Mouse (Mus musculus): ENCODE data around the gene Abhd14b. TPM values are rescaled to one million over a fixed set of nuclear protein-coding genes. Genes with fewer than 3 reads are reported as not detected.

Gene Abhd14b
- 19.5 and 19.7 TPM in 2 replicates for polyA plus RNA-seq (2014; fragmentation: Nextera tagmentation; extraction: Ambion mirVana)

DNA sequence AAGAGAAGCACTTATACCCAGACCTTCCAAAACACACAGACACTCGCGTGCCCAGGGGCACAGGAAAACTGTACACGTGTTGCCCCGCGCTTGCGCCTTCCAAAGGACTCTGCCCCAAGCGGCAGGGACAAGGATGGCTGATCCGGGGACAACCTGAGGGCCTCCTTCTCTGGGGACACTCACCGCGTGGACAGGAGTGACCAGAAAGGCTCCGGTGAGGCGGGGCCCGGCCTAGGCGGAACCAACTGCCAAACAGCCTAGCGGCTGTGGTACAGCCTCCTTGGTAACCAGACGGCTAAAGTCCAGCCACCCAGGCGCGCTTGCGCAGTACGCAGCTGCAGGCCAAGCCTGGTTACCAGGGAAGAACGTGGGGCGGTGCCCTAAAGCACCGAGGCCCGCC lies at the start of gene Abhd14b, which contains the start of gene Abhd14a:
Gene Abhd14b, plus strand, starts transcription at position 112 of the 400 bp plus-strand sequence.
Gene Abhd14a, minus strand, starts transcription at position 331 of the 400 bp plus-strand sequence.
- Histone ChIP-seq H3K9me3 (ENCODE audit: control insufficient read depth, low read length) (no peaks in the 10 kb centered on the region), H3K4me2 (peak within 1 kb of the TSS; percentile 92), H3K9ac (ENCODE audit: low read depth, low read length) (peak within 1 kb of the TSS; percentile 74), H3K27ac (ENCODE audit: low read depth, low read length) (peak within 1 kb of the TSS; percentile 60), H3K27me3 (replicated peaks; ENCODE audit: control insufficient read depth, insufficient read depth, low read length) (no peaks in the 10 kb centered on the region), H3K36me3 (ENCODE audit: control insufficient read depth, insufficient read depth, low read length) (no peaks in the 10 kb centered on the region), H3K4me3 (ENCODE audit: low read depth, low read length) (peak within 1 kb of the TSS; percentile 60), H3K4me1 (replicated peaks; ENCODE audit: control insufficient read depth, insufficient read depth, low read length) (peaks cover 46% of the 10 kb centered on the region)
- ATAC-seq (replicated peaks; ENCODE audit: low FRiP score) (peak; percentile 83), DNase-seq (ENCODE audit: low spot score) (peak; percentile 87)
- 1% methylated on average over 24 of the region's 24 CpGs for WGBS

DNA sequence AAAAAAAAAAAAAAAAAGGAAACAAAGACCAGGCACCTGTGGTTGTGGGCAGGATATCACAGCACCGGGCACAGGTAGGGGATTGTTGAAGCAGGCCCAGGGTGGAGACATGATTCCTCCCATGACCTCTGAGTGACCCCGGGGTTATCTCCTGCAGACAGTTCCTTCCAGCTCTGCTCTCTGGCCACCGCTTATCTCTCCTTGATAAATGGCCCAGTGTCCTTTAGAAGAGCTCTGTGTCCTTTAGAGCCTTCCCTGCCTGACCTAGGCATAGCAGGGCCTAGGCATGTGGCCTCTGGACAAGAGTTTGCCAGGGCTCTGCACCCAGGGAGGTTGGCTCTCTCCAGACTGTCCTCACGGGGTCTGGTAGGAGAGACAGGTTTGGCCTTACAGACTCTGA lies 49.5 kb upstream of the Abhd14b start:
- Histone ChIP-seq H3K4me1 (replicated peaks; ENCODE audit: control insufficient read depth, insufficient read depth, low read length) (peaks cover 44% of the 10 kb centered on the region), H3K9ac (ENCODE audit: low read depth, low read length) (peak overlapping the region; percentile 37; the same call in 1 of the 2 replicates), H3K36me3 (ENCODE audit: control insufficient read depth, insufficient read depth, low read length) (no peaks in the 10 kb centered on the region), H3K4me3 (ENCODE audit: low read depth, low read length) (no peak overlapping the region), H3K4me2 (peak overlapping the region; percentile 20; the same call in 1 of the 2 replicates), H3K9me3 (ENCODE audit: control insufficient read depth, low read length) (no peaks in the 10 kb centered on the region), H3K27ac (ENCODE audit: low read depth, low read length) (peak overlapping the region; percentile 56), H3K27me3 (replicated peaks; ENCODE audit: control insufficient read depth, insufficient read depth, low read length) (no peaks in the 10 kb centered on the region; the same call in 1 of the 2 replicates)
- peak; percentile 38 for ATAC-seq (replicated peaks; ENCODE audit: low FRiP score)
- no peak for DNase-seq (ENCODE audit: low spot score)
- 27% methylated on average over 4 of the region's 4 CpGs for WGBS

DNA sequence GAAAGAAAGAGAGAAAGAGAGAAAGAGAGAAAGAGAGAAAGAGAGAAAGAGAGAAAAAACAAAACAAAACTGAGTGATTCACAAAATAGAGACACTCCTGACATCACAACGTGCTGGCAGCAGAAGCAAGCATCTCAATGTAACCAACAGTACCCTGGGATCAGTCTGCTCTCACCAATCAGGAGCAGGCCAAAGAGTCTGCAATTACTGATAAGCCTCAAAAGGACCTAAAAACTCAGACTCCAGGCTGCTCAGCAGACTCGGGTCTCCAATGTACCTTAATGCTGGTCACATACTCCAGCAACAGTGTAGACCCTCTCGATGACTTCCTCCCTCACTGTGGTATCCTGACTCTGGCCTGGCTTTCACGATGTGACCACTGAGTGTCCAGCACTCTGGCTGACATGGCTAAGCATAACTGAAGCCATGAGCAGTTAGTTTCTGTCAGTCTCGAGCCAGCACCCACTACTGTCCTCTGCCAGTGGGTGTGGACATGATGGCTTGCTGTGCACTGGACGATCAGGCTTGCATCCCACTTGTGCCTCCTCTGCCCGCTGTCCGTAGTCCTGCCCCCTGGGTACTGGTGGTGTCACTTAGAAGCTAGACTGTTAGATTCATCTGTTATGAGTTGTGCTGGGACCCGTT lies 48.5 kb upstream of the Abhd14b start:
- no peaks in the 10 kb centered on the region for H3K9me3 ChIP-seq (ENCODE audit: control insufficient read depth, low read length)
- no peaks in the 10 kb centered on the region; the same call in 1 of the 2 replicates for H3K27me3 ChIP-seq (replicated peaks; ENCODE audit: control insufficient read depth, insufficient read depth, low read length)
- DNase-seq (ENCODE audit: low spot score) (no peak), ATAC-seq (replicated peaks; ENCODE audit: low FRiP score) (peak; percentile 89)
- peak overlapping the region; percentile 75 for H3K27ac ChIP-seq (ENCODE audit: low read depth, low read length)
- peak overlapping the region; percentile 41 for H3K4me2 ChIP-seq
- H3K4me1 ChIP-seq (replicated peaks; ENCODE audit: control insufficient read depth, insufficient read depth, low read length): peaks cover 44% of the 10 kb centered on the region
- no peaks in the 10 kb centered on the region for H3K36me3 ChIP-seq (ENCODE audit: control insufficient read depth, insufficient read depth, low read length)
- no peak overlapping the region for H3K4me3 ChIP-seq (ENCODE audit: low read depth, low read length)
- no peak overlapping the region for H3K9ac ChIP-seq (ENCODE audit: low read depth, low read length)
- 45% methylated on average over 9 of the region's 9 CpGs for WGBS

- no peaks in the 10 kb centered on the region; the same call in 1 of the 2 replicates for H3K27me3 ChIP-seq (replicated peaks; ENCODE audit: control insufficient read depth, insufficient read depth, low read length)
- DNase-seq (ENCODE audit: low spot score) (no peak), ATAC-seq (replicated peaks; ENCODE audit: low FRiP score) (no peak)
- no peak overlapping the region for H3K27ac ChIP-seq (ENCODE audit: low read depth, low read length)
- no peak overlapping the region for H3K4me2 ChIP-seq
- no peak overlapping the region for H3K9ac ChIP-seq (ENCODE audit: low read depth, low read length)
- WGBS: 78% methylated on average over 3 of the region's 3 CpGs
- H3K4me3 ChIP-seq (ENCODE audit: low read depth, low read length): no peak overlapping the region
- H3K36me3 ChIP-seq (ENCODE audit: control insufficient read depth, insufficient read depth, low read length): no peaks in the 10 kb centered on the region
- peaks cover 41% of the 10 kb centered on the region for H3K4me1 ChIP-seq (replicated peaks; ENCODE audit: control insufficient read depth, insufficient read depth, low read length)
- no peaks in the 10 kb centered on the region for H3K9me3 ChIP-seq (ENCODE audit: control insufficient read depth, low read length)
Observed at GRCm38 (mm10) chr9:106399808-106400207, 47.5 kb upstream of the Abhd14b start.

GRCm38 (mm10) chr9:106402149-106402548 lies 45.1 kb upstream of the Abhd14b start:
- WGBS: 61% methylated on average over 5 of the region's 5 CpGs
- H3K4me3 ChIP-seq (ENCODE audit: low read depth, low read length): no peak overlapping the region
- no peak overlapping the region for H3K4me2 ChIP-seq
- H3K9me3 ChIP-seq (ENCODE audit: control insufficient read depth, low read length): no peaks in the 10 kb centered on the region
- no peak overlapping the region for H3K9ac ChIP-seq (ENCODE audit: low read depth, low read length)
- peaks cover 50% of the 10 kb centered on the region for H3K4me1 ChIP-seq (replicated peaks; ENCODE audit: control insufficient read depth, insufficient read depth, low read length)
- DNase-seq (ENCODE audit: low spot score): no peak
- H3K36me3 ChIP-seq (ENCODE audit: control insufficient read depth, insufficient read depth, low read length): no peaks in the 10 kb centered on the region
- no peak overlapping the region for H3K27ac ChIP-seq (ENCODE audit: low read depth, low read length)
- no peak for ATAC-seq (replicated peaks; ENCODE audit: low FRiP score)
- H3K27me3 ChIP-seq (replicated peaks; ENCODE audit: control insufficient read depth, insufficient read depth, low read length): no peaks in the 10 kb centered on the region; the same call in 1 of the 2 replicates

DNA sequence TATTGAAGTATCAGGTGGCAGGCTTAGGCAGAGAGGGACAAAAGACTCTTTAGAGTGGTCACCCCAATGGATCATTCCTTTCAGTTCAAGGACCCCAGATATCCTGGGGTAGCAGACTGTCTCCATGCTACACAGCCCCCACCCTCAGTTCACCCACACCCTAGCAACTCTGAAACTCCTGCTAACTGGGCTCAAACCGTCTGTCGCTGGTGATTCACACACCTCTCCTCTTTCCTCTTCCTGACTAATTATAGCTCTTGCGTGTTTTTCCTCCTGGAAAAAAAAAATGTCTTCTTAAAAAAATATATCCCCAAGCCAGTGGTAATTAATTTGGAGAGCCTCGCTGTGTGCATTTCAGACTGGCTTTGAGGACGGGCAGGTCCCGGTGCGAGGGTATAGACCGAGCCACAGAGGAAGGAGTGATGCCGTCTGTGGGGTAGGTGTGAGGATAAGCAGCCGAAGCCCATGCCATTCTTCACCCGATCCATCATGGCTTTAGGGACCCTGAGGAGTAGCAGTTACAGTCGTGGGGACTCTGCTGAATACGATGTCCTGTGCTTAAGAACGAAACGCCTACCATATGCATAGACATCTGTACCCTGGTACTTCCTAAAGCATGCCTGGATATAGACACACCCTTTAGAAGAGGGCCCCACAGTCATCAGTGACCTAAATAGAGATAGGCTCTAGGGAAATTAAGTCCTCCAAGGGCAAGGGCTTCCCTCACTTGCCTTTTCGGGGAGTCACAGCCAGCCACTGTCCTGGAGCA lies 44.5 kb upstream of the Abhd14b start:
- WGBS: 74% methylated on average over 16 of the region's 16 CpGs
- no peak for ATAC-seq (replicated peaks; ENCODE audit: low FRiP score)
- H3K27ac ChIP-seq (ENCODE audit: low read depth, low read length): no peak overlapping the region

GRCm38 (mm10) chr9:106405275-106405674 lies 42.0 kb upstream of the Abhd14b start:
- H3K9ac ChIP-seq (ENCODE audit: low read depth, low read length): no peak overlapping the region; the same call in 1 of the 2 replicates
- H3K27me3 ChIP-seq (replicated peaks; ENCODE audit: control insufficient read depth, insufficient read depth, low read length): no peaks in the 10 kb centered on the region; the same call in 1 of the 2 replicates
- WGBS: 27% methylated on average over 6 of the region's 6 CpGs
- DNase-seq (ENCODE audit: low spot score) (no peak), ATAC-seq (replicated peaks; ENCODE audit: low FRiP score) (no peak)
- H3K36me3 ChIP-seq (ENCODE audit: control insufficient read depth, insufficient read depth, low read length): no peaks in the 10 kb centered on the region
- H3K9me3 ChIP-seq (ENCODE audit: control insufficient read depth, low read length): no peaks in the 10 kb centered on the region
- no peak overlapping the region for H3K4me2 ChIP-seq
- H3K4me3 ChIP-seq (ENCODE audit: low read depth, low read length): no peak overlapping the region
- no peak overlapping the region for H3K27ac ChIP-seq (ENCODE audit: low read depth, low read length)
- H3K4me1 ChIP-seq (replicated peaks; ENCODE audit: control insufficient read depth, insufficient read depth, low read length): peaks cover 27% of the 10 kb centered on the region

More for the DNA sequence above, 44.5 kb upstream of the Abhd14b start:
- Histone ChIP-seq H3K9me3 (ENCODE audit: control insufficient read depth, low read length) (no peaks in the 10 kb centered on the region), H3K4me1 (replicated peaks; ENCODE audit: control insufficient read depth, insufficient read depth, low read length) (peaks cover 45% of the 10 kb centered on the region), H3K27me3 (replicated peaks; ENCODE audit: control insufficient read depth, insufficient read depth, low read length) (no peaks in the 10 kb centered on the region; the same call in 1 of the 2 replicates), H3K4me3 (ENCODE audit: low read depth, low read length) (no peak overlapping the region), H3K36me3 (ENCODE audit: control insufficient read depth, insufficient read depth, low read length) (no peaks in the 10 kb centered on the region), H3K4me2 (no peak overlapping the region), H3K9ac (ENCODE audit: low read depth, low read length) (no peak overlapping the region)
- no peak for DNase-seq (ENCODE audit: low spot score)

DNA sequence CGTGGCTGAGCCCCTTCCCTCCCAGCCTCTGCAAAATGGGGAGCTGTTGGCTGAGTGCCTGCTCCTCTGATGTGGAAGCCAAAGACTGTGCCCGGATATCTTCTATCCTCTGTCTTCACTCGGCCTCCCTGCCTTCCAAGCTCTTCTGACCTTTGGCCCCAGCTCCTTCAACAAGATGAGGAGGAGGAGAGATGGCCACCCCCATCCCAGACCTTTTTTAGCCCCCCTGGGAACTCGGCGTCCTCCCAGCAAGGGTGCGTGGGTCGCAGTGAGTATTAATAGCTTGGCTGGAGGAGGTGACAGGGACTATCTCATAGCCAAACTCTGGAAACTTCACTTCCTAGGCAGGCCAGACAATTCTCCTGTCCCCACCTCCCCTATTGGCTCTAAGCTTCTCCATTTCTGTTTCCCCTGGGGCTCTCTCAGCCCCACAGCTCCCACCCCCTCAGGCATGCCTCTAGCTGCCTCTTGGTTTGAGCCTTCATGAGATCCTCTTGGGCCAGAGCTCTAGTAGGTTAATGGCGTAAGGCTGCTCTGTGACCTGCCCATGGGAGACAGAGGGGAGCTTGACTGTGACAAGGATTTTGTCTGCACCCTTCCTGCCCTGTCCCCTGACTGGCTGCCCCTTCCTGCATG lies 40.7 kb upstream of the Abhd14b start:
- Histone ChIP-seq H3K4me2 (no peak overlapping the region), H3K4me1 (replicated peaks; ENCODE audit: control insufficient read depth, insufficient read depth, low read length) (peaks cover 37% of the 10 kb centered on the region), H3K36me3 (ENCODE audit: control insufficient read depth, insufficient read depth, low read length) (no peaks in the 10 kb centered on the region), H3K4me3 (ENCODE audit: low read depth, low read length) (no peak overlapping the region), H3K27me3 (replicated peaks; ENCODE audit: control insufficient read depth, insufficient read depth, low read length) (no peaks in the 10 kb centered on the region), H3K9ac (ENCODE audit: low read depth, low read length) (no peak overlapping the region), H3K27ac (ENCODE audit: low read depth, low read length) (no peak overlapping the region), H3K9me3 (ENCODE audit: control insufficient read depth, low read length) (no peaks in the 10 kb centered on the region)
- WGBS: 46% methylated on average over 8 of the region's 8 CpGs
- ATAC-seq (replicated peaks; ENCODE audit: low FRiP score): no peak
- DNase-seq (ENCODE audit: low spot score): no peak
